Mouse (Mus musculus) liver, postnatal 0 days (tissue): ENCODE results near the gene Olfr452.

Source experiments
- CTCF ChIP-seq: sonication (generic); IDR thresholded peaks from 2 replicates; pipeline ENCODE4 v1.5.1; 2016; ENCODE audit warnings: antibody characterized with exemption, low read depth
- EP300 ChIP-seq: IDR thresholded peaks from 2 replicates; pipeline ENCODE4 v1.6.1; 2016; ENCODE audit warnings: antibody characterized with exemption, low read depth, mild to moderate bottlenecking

GRCm38 (mm10) chr6:42834084-42834483 is 49.2 kb downstream of the Olfr452 start, which contains the start of gene Olfr449:
- TF ChIP-seq CTCF, result no peak
- no peak for TF ChIP-seq EP300
